Mouse (Mus musculus): ENCODE data around the gene Adra2c. TPM values are rescaled to one million over a fixed set of nuclear protein-coding genes. Genes with fewer than 3 reads are reported as not detected.

The Adra2c gene
- 10 to 100 TPM; 26.9 to 27.2 TPM for total RNA-seq (2021)

- no peak for DNase-seq
Measured at GRCm38 (mm10) chr5:35278019-35278418, at the start of gene Adra2c. Gene Adra2c, plus strand, starts transcription at chr5:35278319.

DNA sequence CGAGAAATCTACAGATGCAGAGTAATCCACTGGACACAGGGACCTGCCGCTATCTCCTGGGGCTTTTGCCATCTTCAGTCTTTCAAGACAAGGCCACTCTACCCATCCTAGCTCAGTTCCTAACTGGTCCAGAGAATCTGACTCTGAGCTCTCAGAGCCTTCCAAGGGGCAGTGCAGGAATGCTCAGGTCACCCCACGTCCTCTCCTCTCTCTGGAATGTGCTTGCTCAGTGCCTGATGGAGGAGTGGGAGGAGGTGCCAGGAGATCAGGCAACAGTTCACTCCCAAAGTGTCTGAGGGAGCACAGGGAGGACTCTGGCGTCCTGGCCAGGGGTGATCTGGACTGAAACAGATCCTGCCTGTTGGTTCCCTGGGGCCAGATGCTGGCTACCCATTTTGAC is 45.0 kb upstream of the Adra2c start:
- no peak for DNase-seq

GRCm38 (mm10) chr5:35237757-35238156 is 40.4 kb upstream of the Adra2c start:
- DNase-seq: no peak

DNA sequence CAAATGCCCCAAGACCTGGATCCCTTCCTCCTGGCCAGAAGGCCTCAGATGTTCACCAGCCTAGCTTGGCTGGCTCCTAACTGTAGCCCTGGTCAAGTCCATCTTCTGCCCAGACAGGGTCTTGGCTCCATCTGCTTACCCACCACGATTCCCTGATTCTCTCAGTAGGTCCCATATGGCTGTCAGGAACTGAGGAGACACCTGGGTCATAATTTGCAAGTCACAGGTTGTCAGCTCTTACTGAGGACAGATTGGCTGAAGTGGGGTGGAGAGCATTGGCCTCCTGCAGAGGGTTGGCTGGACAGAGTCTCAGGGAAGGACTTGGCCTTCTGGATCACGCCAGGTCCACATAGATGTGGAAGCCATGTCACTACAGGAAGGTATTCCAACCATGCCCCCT is 39.5 kb upstream of the Adra2c start:
- no peak for DNase-seq

GRCm38 (mm10) chr5:35241556-35241955 is 36.6 kb upstream of the Adra2c start:
- DNase-seq: no peak

DNA sequence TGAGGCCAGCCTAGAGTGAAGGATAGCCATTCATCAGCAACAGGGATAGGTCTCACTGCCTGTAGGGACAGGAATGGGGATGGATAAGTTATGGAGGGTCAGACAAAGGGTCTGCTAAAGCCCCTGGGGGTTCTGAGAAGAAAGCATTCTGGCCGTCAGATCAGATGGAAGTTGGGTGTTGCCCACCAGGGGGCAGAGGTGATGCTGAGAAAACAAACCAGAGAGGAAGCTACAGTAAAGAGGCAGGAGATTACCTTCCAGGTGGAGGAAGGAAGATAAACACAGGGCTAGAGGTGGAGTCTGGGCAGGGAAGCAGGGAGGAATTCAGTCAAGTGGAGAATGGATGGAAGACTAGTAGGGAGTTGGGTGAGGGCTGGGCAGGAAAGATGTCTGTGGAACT is 33.9 kb upstream of the Adra2c start:
- no peak for DNase-seq

- DNase-seq: no peak
Measured at GRCm38 (mm10) chr5:35245555-35246273, 32.4 kb upstream of the Adra2c start.

GRCm38 (mm10) chr5:35254964-35255716 is 23.0 kb upstream of the Adra2c start:
- DNase-seq: no peak

GRCm38 (mm10) chr5:35263716-35264115 is 14.4 kb upstream of the Adra2c start:
- no peak for DNase-seq

DNA sequence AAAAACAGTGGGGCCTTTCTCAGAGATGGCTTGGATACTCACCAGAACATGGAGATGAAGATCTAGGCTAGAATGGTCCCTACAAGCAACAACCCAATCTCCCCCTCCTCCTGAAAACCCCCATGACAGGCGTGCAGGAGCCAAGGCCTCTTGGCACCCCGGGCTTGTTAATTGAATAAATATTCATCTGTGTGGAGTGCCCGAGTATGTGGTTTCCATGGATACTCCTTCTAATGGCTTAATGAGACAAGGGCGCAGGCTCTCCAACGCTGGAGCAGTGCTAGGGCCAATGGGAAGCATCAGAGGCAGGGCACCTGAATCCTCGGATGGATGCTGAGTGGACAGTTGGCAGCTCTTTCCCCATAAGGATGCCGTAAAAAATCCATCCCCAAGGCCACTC is 10.6 kb upstream of the Adra2c start:
- peak; percentile 26 to 41 for DNase-seq

- peak in 1 of 2 experiments; percentile 34 for DNase-seq
Measured at GRCm38 (mm10) chr5:35275356-35275755, 2.8 kb upstream of the Adra2c start.

DNA sequence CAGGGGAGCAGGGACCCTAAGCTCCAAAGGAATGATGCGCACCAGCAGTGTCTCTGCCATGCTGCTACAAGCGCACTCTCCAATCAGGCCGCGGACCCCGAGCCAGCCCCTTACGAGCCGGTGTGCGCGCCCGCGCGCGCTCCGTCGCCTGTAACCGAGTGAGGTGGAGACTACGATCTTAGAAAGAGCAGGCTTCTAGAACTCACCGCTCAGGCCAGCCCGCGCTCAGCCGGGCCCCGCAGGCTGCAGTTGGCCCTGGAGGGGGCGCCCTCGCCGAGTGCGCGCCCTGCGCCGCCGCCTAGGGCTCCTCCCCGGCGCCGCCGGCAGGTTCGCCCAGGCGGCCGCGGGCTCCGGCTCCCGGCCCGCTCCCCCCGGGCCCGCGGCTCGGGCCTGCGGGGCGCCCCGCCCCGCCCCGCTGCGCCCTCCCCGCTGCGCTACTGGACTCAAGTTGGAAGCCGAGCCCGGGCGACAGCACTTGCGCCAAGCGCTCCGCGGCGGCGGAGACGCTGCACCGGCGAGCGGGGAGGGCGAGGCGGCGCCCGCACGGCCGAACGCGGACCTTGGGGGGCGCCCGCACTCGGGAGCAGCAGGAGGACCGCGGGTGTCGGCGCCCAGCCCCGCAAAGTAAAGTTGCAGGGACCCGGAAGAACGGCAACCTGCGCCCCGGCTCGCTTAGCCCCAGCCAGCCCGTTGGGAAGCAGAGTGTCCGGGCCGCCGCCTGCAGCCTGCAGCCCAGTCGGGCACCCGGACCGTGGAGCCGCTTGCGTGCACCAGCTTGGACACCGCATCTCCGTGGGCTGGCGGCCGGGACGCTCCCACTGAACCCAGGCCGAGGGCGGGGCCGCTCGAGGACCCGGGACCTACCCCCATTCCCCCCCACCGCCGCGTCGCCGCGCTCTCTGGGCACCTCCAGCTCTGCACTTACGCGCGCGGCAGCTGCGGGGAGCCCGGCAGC is 899 bp downstream of the Adra2c start:
- DNase-seq: peak; percentile 52 to 70

- no peak for DNase-seq
Measured at GRCm38 (mm10) chr5:35279696-35280001, 1.5 kb downstream of the Adra2c start.

- peak; percentile 63 to 73 for DNase-seq
Measured at GRCm38 (mm10) chr5:35280002-35280782, 2.1 kb downstream of the Adra2c start.

- no peak for DNase-seq
Measured at GRCm38 (mm10) chr5:35280783-35281165, 2.7 kb downstream of the Adra2c start.

GRCm38 (mm10) chr5:35285281-35285680 is 7.2 kb downstream of the Adra2c start:
- DNase-seq: no peak

GRCm38 (mm10) chr5:35286190-35286589 is 8.1 kb downstream of the Adra2c start:
- DNase-seq: peak; percentile 56 to 57

DNA sequence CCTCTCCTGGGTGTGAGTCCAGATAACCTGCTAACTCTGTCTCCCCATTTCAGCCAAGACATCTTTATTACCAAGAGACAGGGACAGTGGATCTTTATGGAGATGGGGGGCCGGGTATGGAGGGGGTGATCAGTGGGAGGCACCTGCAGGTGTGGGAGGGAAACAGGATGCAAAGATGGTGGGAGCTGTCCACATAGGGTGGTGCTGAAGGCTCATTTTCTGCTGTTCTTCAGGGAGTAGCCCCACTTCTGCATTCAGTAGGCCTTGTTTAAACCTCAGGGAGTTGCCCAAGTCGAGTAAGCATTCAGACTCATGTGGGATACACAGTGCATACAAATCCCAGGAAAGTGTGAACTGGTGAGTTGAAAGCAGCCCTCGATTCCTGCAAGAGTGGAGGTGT is 21.5 kb downstream of the Adra2c start:
- no peak for DNase-seq

DNA sequence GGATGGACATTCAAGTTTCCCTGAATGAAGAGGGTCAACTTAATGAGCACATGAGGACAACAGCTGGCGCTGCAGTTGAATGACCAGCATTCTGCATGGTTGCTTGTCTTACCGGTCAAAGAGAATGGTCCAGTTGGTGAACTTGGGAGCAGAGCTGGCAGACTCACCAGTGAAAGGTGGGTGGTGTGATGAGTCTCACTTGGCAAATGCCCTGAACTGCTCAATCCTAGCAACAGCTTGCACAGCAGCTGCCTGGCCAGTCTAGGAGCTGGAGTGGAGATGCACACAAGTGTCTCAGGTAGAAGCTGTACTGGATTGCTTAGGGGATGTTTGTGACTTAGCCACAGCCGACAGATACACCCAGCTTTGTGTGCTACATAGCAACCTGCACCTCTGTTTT is 26.1 kb downstream of the Adra2c start:
- no peak for DNase-seq

DNA sequence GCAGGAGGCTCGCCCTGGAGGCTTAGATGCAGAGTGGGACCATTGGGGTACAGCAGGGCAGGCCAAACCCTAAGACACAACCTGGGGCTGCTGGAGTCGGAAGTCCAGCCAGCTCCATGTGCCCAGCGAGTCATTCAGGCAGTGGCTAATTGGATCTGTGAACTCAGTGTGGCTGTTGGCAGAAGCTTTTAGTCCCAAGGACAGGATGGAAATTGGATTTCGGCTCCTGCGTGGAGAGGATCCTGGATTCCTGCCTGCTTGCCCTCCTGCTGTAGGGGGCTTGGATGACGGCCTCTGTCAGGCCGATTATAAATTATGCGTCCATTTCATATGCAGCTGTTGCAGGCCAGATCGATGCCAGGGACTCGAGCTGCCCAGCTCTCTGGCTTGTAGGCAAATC is 27.2 kb downstream of the Adra2c start:
- DNase-seq: peak; percentile 28 to 29

- no peak for DNase-seq
Measured at GRCm38 (mm10) chr5:35306692-35307091, 28.6 kb downstream of the Adra2c start.

GRCm38 (mm10) chr5:35309853-35310252 is 31.7 kb downstream of the Adra2c start:
- no peak for DNase-seq

Measured in layer of hippocampus, postnatal 36 days (tissue).